Mouse (Mus musculus): ENCODE data around the gene Ccn5. TPM values are rescaled to one million over a fixed set of nuclear protein-coding genes. Genes with fewer than 3 reads are reported as not detected.

Gene Ccn5
- polyA plus RNA-seq, 1 experiment, result 12.3 TPM

GRCm38 (mm10) chr2:163798411-163798810, 22.2 kb upstream of the Ccn5 start:
- 84% methylated on average over 7 of the region's 7 CpGs for WGBS
- H3K4me1 ChIP-seq (ENCODE audit: control insufficient read depth, insufficient read depth, low read length), result peaks cover 2% of the 10 kb centered on the region; the same call in 1 of the 2 replicates
- no peak overlapping the region for H3K4me3 ChIP-seq (replicated peaks; ENCODE audit: control insufficient read depth, low read depth, low read length)
- no peak overlapping the region for H3K27ac ChIP-seq (ENCODE audit: control insufficient read depth, insufficient read depth, low read depth, low read length, poor library complexity)
- no peak for TF ChIP-seq POLR2A (IDR thresholded peaks at IDR 0.05; ENCODE audit: borderline replicate concordance, control insufficient read depth, low read depth, low read length)
- no peak for TF ChIP-seq CTCF (IDR thresholded peaks at IDR 0.05; ENCODE audit: control insufficient read depth, insufficient read depth, low read length)

DNA sequence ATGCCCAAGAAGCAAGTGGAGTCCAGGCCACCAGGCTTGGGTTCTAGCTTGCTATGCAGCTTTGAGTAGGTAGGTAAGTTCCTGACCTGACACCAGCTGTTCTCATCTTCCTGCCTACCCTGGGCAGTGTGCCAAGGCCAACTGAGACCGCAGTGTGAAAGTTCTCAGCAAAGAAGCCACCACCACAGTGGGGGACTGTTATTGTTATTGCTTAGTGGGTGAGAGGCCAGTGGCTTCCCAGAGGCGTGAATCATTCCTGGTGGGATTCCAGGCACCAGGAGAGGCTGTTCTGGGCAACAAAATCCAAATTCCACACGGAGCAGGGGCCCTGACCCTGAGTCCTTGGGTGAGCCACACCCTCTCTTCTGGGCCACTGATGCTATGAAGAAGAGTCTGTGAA, 19.8 kb upstream of the Ccn5 start:
- peaks cover 2% of the 10 kb centered on the region; the same call in 1 of the 2 replicates for H3K4me1 ChIP-seq (ENCODE audit: control insufficient read depth, insufficient read depth, low read length)
- TF ChIP-seq POLR2A (IDR thresholded peaks at IDR 0.05; ENCODE audit: borderline replicate concordance, control insufficient read depth, low read depth, low read length) (no peak), CTCF (IDR thresholded peaks at IDR 0.05; ENCODE audit: control insufficient read depth, insufficient read depth, low read length) (no peak)
- no peak overlapping the region for H3K4me3 ChIP-seq (replicated peaks; ENCODE audit: control insufficient read depth, low read depth, low read length)
- H3K27ac ChIP-seq (ENCODE audit: control insufficient read depth, insufficient read depth, low read depth, low read length, poor library complexity), result no peak overlapping the region
- 20% methylated on average over 3 of the region's 3 CpGs for WGBS

- H3K27ac ChIP-seq (ENCODE audit: control insufficient read depth, insufficient read depth, low read depth, low read length, poor library complexity), result no peak overlapping the region
- 53% methylated on average over 5 of the region's 5 CpGs for WGBS
These were observed 19.3 kb upstream of the Ccn5 start for GRCm38 (mm10) chr2:163801406-163801805.

GRCm38 (mm10) chr2:163803838-163804237, 16.8 kb upstream of the Ccn5 start:
- Histone ChIP-seq H3K4me3 (replicated peaks; ENCODE audit: control insufficient read depth, low read depth, low read length) (no peak overlapping the region), H3K27ac (ENCODE audit: control insufficient read depth, insufficient read depth, low read depth, low read length, poor library complexity) (no peak overlapping the region), H3K4me1 (ENCODE audit: control insufficient read depth, insufficient read depth, low read length) (peaks cover 2% of the 10 kb centered on the region; the same call in 1 of the 2 replicates)
- WGBS, result 63% methylated on average over 5 of the region's 5 CpGs
- TF ChIP-seq CTCF (IDR thresholded peaks at IDR 0.05; ENCODE audit: control insufficient read depth, insufficient read depth, low read length), result no peak
- TF ChIP-seq POLR2A (IDR thresholded peaks at IDR 0.05; ENCODE audit: borderline replicate concordance, control insufficient read depth, low read depth, low read length), result no peak

More at GRCm38 (mm10) chr2:163801406-163801805, 19.3 kb upstream of the Ccn5 start:
- TF ChIP-seq CTCF (IDR thresholded peaks at IDR 0.05; ENCODE audit: control insufficient read depth, insufficient read depth, low read length), result no peak
- no peak for TF ChIP-seq POLR2A (IDR thresholded peaks at IDR 0.05; ENCODE audit: borderline replicate concordance, control insufficient read depth, low read depth, low read length)
- Histone ChIP-seq H3K4me3 (replicated peaks; ENCODE audit: control insufficient read depth, low read depth, low read length) (no peak overlapping the region), H3K4me1 (ENCODE audit: control insufficient read depth, insufficient read depth, low read length) (peaks cover 2% of the 10 kb centered on the region; the same call in 1 of the 2 replicates)

- Histone ChIP-seq H3K4me1 (ENCODE audit: control insufficient read depth, insufficient read depth, low read length) (peaks cover 5% of the 10 kb centered on the region), H3K27ac (ENCODE audit: control insufficient read depth, insufficient read depth, low read depth, low read length, poor library complexity) (no peak overlapping the region), H3K4me3 (replicated peaks; ENCODE audit: control insufficient read depth, low read depth, low read length) (no peak overlapping the region)
- 77% methylated on average over 4 of the region's 4 CpGs for WGBS
- no peak for TF ChIP-seq CTCF (IDR thresholded peaks at IDR 0.05; ENCODE audit: control insufficient read depth, insufficient read depth, low read length)
- no peak for TF ChIP-seq POLR2A (IDR thresholded peaks at IDR 0.05; ENCODE audit: borderline replicate concordance, control insufficient read depth, low read depth, low read length)
These were observed 11.5 kb upstream of the Ccn5 start for GRCm38 (mm10) chr2:163809166-163809565.

- TF ChIP-seq POLR2A (IDR thresholded peaks at IDR 0.05; ENCODE audit: borderline replicate concordance, control insufficient read depth, low read depth, low read length) (no peak), CTCF (IDR thresholded peaks at IDR 0.05; ENCODE audit: control insufficient read depth, insufficient read depth, low read length) (no peak)
- Histone ChIP-seq H3K27ac (ENCODE audit: control insufficient read depth, insufficient read depth, low read depth, low read length, poor library complexity) (no peak overlapping the region), H3K4me3 (replicated peaks; ENCODE audit: control insufficient read depth, low read depth, low read length) (no peak overlapping the region), H3K4me1 (ENCODE audit: control insufficient read depth, insufficient read depth, low read length) (peaks cover 5% of the 10 kb centered on the region)
- 86% methylated on average over 7 of the region's 7 CpGs for WGBS
These were observed 11.0 kb upstream of the Ccn5 start for GRCm38 (mm10) chr2:163809704-163810103.

- WGBS, result 4% methylated on average over 5 of the region's 5 CpGs
- no peak overlapping the region for H3K4me3 ChIP-seq (replicated peaks; ENCODE audit: control insufficient read depth, low read depth, low read length)
- TF ChIP-seq POLR2A (IDR thresholded peaks at IDR 0.05; ENCODE audit: borderline replicate concordance, control insufficient read depth, low read depth, low read length), result no peak
- no peak for TF ChIP-seq CTCF (IDR thresholded peaks at IDR 0.05; ENCODE audit: control insufficient read depth, insufficient read depth, low read length)
- peaks cover 5% of the 10 kb centered on the region for H3K4me1 ChIP-seq (ENCODE audit: control insufficient read depth, insufficient read depth, low read length)
- peak overlapping the region; percentile 40; the same call in 1 of the 2 replicates for H3K27ac ChIP-seq (ENCODE audit: control insufficient read depth, insufficient read depth, low read depth, low read length, poor library complexity)
These were observed 7.6 kb upstream of the Ccn5 start for GRCm38 (mm10) chr2:163813077-163813476.

GRCm38 (mm10) chr2:163814739-163815465, 5.8 kb upstream of the Ccn5 start:
- peaks cover 5% of the 10 kb centered on the region for H3K4me1 ChIP-seq (ENCODE audit: control insufficient read depth, insufficient read depth, low read length)
- no peak overlapping the region for H3K27ac ChIP-seq (ENCODE audit: control insufficient read depth, insufficient read depth, low read depth, low read length, poor library complexity)
- no peak overlapping the region for H3K4me3 ChIP-seq (replicated peaks; ENCODE audit: control insufficient read depth, low read depth, low read length)
- no peak for TF ChIP-seq CTCF (IDR thresholded peaks at IDR 0.05; ENCODE audit: control insufficient read depth, insufficient read depth, low read length)
- no peak for TF ChIP-seq POLR2A (IDR thresholded peaks at IDR 0.05; ENCODE audit: borderline replicate concordance, control insufficient read depth, low read depth, low read length)
- WGBS, result 71% methylated on average over 9 of the region's 9 CpGs
